Mouse (Mus musculus) right cerebral cortex, postnatal 4 days (tissue): ENCODE measurements at regions not wholly inside any gene's neighbourhood (a gene's known extent, or its start where the extent isn't known, plus 50 kb on each side); places are given as distances from the start of the nearest gene placed in this dataset.
A peak's percentile ranks its signal among the peaks of the same experiment; 100 is the strongest.

ENCODE experiments used
- DNase-seq: peaks from one replicate; pipeline ENCODE4 v3.0.0-alpha.2; 2022

GRCm38 (mm10) chr4:81825966-81826365 is 383.4 kb upstream of the Mpdz start:
- no peak for DNase-seq

- no peak for DNase-seq
Observed at GRCm38 (mm10) chr4:81823566-81823965, 381.0 kb upstream of the Mpdz start.

- DNase-seq, result no peak
Observed at GRCm38 (mm10) chr4:81789274-81789673, 346.7 kb upstream of the Mpdz start.

GRCm38 (mm10) chr4:81788636-81789035 is 346.0 kb upstream of the Mpdz start:
- DNase-seq, result no peak

- no peak for DNase-seq
Observed at GRCm38 (mm10) chr4:81781971-81782370, 339.4 kb upstream of the Mpdz start.

GRCm38 (mm10) chr4:81766705-81767104 is 324.1 kb upstream of the Mpdz start:
- DNase-seq, result no peak

- peak; percentile 13 for DNase-seq
Observed at GRCm38 (mm10) chr4:81764026-81764867, 321.6 kb upstream of the Mpdz start.

GRCm38 (mm10) chr4:81763311-81764025 is 320.9 kb upstream of the Mpdz start:
- DNase-seq, result no peak

GRCm38 (mm10) chr4:81762592-81763229 is 320.1 kb upstream of the Mpdz start:
- no peak for DNase-seq

- DNase-seq, result no peak
Observed at GRCm38 (mm10) chr4:81757905-81758304, 315.3 kb upstream of the Mpdz start.

GRCm38 (mm10) chr4:81744629-81745509 is 302.3 kb upstream of the Mpdz start:
- no peak for DNase-seq

- peak; percentile 39 for DNase-seq
Observed at GRCm38 (mm10) chr4:81743978-81744628, 301.5 kb upstream of the Mpdz start.

GRCm38 (mm10) chr4:81742536-81743459 is 300.2 kb upstream of the Mpdz start:
- DNase-seq, result no peak

- no peak for DNase-seq
Observed at GRCm38 (mm10) chr4:81734391-81734790, 291.8 kb upstream of the Mpdz start.

- no peak for DNase-seq
Observed at GRCm38 (mm10) chr4:81730386-81730785, 287.8 kb upstream of the Mpdz start.

- DNase-seq, result no peak
Observed at GRCm38 (mm10) chr4:81728961-81729360, 286.3 kb upstream of the Mpdz start.

- peak; percentile 7 for DNase-seq
Observed at GRCm38 (mm10) chr4:81727735-81728581, 285.3 kb upstream of the Mpdz start.

- DNase-seq, result peak; percentile 22
Observed at GRCm38 (mm10) chr4:81726761-81727723, 284.4 kb upstream of the Mpdz start.

- no peak for DNase-seq
Observed at GRCm38 (mm10) chr4:81724751-81725150, 282.1 kb upstream of the Mpdz start.
